In the genomic region with DNA sequence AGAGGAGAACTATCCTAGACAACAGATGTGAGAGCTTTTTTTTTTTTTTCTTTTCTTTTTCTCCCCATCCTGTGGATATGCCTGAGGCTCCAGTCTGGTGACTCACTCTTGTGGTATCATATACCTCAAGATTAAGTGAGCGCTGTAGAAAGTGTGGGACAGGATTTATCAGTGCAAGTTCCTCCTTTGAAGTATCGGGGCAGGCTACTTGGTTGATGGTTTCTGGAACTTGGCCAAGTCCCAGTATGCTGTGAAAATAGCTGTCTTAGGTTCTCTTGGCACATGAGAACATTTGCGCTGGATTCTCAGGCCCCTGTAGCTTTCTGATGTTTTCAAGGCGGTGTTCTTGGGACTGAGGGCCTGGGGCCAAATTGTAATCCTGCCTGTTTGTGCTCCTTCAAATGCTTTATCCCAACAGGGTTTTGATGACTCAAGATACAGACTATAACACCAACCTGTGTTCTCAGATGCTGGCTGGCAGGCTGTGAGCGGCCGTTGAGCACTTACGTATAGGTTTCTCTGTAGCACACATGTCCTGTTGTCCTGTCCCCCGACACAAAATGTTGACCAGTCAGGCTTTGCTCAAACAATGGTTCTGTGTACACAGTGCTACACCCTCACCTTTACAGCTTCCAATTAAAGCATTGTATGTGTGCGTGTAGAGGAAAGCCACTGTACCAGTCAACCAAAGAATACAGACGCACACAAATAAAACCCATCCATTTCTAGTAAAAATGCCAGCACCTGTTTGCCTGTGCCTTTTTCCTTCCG, we compare ENCODE assay signal across 10 mouse cellular contexts.
DNase-seq lines count a peak whose midpoint lies in the region; ATAC-seq lines count a peak whose summit lies in the region.
"Had no signal": no experiment of that assay in that cellular context is flagged by ENCODE, and none has a peak within 500 bp of the region (broad histone marks: within the 10 kb centered on the region; RNA-seq: fewer than 3 reads in every experiment).

No protein-coding gene starts in this region.

- WGBS in lung, embryonic 15.5 days: 43% methylated on average over 11 of the region's 11 CpGs
- 51% methylated on average over 11 of the region's 11 CpGs for WGBS in stomach, embryonic 14.5 days

- no peaks in the 10 kb centered on the region for H3K36me3 ChIP-seq in lung, embryonic 15.5 days
- H3K36me3 ChIP-seq in stomach, embryonic 14.5 days (ENCODE audit: control insufficient read depth, insufficient read depth, low read length): no peaks in the 10 kb centered on the region

- no peak overlapping the region for H3K4me2 ChIP-seq in lung, embryonic 15.5 days
- H3K4me2 ChIP-seq in stomach, embryonic 14.5 days (replicated peaks; ENCODE audit: low read depth, low read length): no peak overlapping the region

- no peaks in the 10 kb centered on the region for H3K27me3 ChIP-seq in lung, embryonic 15.5 days
- H3K27me3 ChIP-seq in stomach, embryonic 14.5 days (ENCODE audit: control insufficient read depth, insufficient read depth, low read length): no peaks in the 10 kb centered on the region

- H3K9ac ChIP-seq in lung, embryonic 15.5 days: no peak overlapping the region
- no peak overlapping the region for H3K9ac ChIP-seq in stomach, embryonic 14.5 days (replicated peaks; ENCODE audit: low read depth, low read length)

- peak; percentile 23 to 28 for DNase-seq in heart, adult 18-20 months
- no peak for DNase-seq in heart, postnatal 25 days (ENCODE audit: low spot score)
- no peak for DNase-seq in lung, postnatal 25 days (ENCODE audit: low spot score)
- peak; percentile 23 for DNase-seq in heart, postnatal 4 days
- no peak for DNase-seq in cerebellum, adult 11 months
- no peak for DNase-seq in cerebellum, adult 18-20 months
- DNase-seq: cerebellum, postnatal 14 days; right cerebral cortex, postnatal 4 days had no signal

- H3K4me1 ChIP-seq in lung, embryonic 15.5 days: peaks cover 20% of the 10 kb centered on the region
- peaks cover 6% of the 10 kb centered on the region; the same call in 1 of the 2 replicates for H3K4me1 ChIP-seq in stomach, embryonic 14.5 days (ENCODE audit: control insufficient read depth, insufficient read depth, low read length)

- peak; percentile 78; the same call in 1 of the 2 replicates for ATAC-seq in lung, embryonic 15.5 days (ENCODE audit: borderline replicate concordance, extremely low read depth, low FRiP score, low TSS enrichment)
- peak; percentile 73; the same call in 1 of the 2 replicates for ATAC-seq in stomach, embryonic 14.5 days (ENCODE audit: insufficient number of reproducible peaks, insufficient read depth, low FRiP score, low read depth)

- intact Hi-C loops in heart, postnatal 25 days (cut with DNase I): no loop called here

- no peak overlapping the region for H3K4me3 ChIP-seq in lung, embryonic 15.5 days
- no peak overlapping the region for H3K4me3 ChIP-seq in stomach, embryonic 14.5 days (ENCODE audit: low read depth, low read length)

- 0 out of 2 replicates have a peak overlapping the region, but pooled peaks have one; percentile 27 for H3K27ac ChIP-seq in lung, embryonic 15.5 days
- H3K27ac ChIP-seq in stomach, embryonic 14.5 days (ENCODE audit: low read length): no peak overlapping the region

- no peaks in the 10 kb centered on the region for H3K9me3 ChIP-seq in lung, embryonic 15.5 days
- no peaks in the 10 kb centered on the region for H3K9me3 ChIP-seq in stomach, embryonic 14.5 days (ENCODE audit: control insufficient read depth, low read depth, low read length)

Comparison
In these comparisons a context has a peak if more than half of its experiments do, and no peak if none do; other contexts are left out.
1. DNase-seq: peak in heart, adult 18-20 months (2 of 2) and heart, postnatal 4 days (single experiment); none in heart, postnatal 25 days (single experiment), lung, postnatal 25 days (single experiment), cerebellum, adult 11 months (single experiment) and cerebellum, adult 18-20 months (0 of 2).